Mouse (Mus musculus): Measurements from ENCODE around the gene Tmed2.
A peak's percentile ranks its signal among the peaks of the same experiment; 100 is the strongest.
"Not testable (repeated sequence)": the region's sequence is repeated elsewhere in the genome, so short reads cannot be mapped to it uniquely, and the experiment has no call there.

Gene Tmed2

GRCm38 (mm10) chr5:124528351-124528750 is 12.1 kb upstream of the Tmed2 start:
- DNase-seq (ENCODE audit: low spot score) = no peak

GRCm38 (mm10) chr5:124528791-124529190 is 11.7 kb upstream of the Tmed2 start:
- no peak for DNase-seq (ENCODE audit: low spot score)

GRCm38 (mm10) chr5:124529191-124529651 is 11.3 kb upstream of the Tmed2 start:
- DNase-seq (ENCODE audit: low spot score) = no peak

- no peak for DNase-seq (ENCODE audit: low spot score)
Measured at GRCm38 (mm10) chr5:124529697-124530096, 10.8 kb upstream of the Tmed2 start.

- DNase-seq (ENCODE audit: low spot score) = no peak
Measured at GRCm38 (mm10) chr5:124530655-124531582, 9.6 kb upstream of the Tmed2 start, which contains the start of gene Rilpl1. Gene Rilpl1 (minus strand): TSS chr5:124531391.

- no peak for DNase-seq (ENCODE audit: low spot score)
Measured at GRCm38 (mm10) chr5:124531583-124531930, 8.9 kb upstream of the Tmed2 start.

GRCm38 (mm10) chr5:124532451-124532850 is 8.0 kb upstream of the Tmed2 start:
- no peak for DNase-seq (ENCODE audit: low spot score)

GRCm38 (mm10) chr5:124535016-124535415 is 5.5 kb upstream of the Tmed2 start:
- no peak for DNase-seq (ENCODE audit: low spot score)

GRCm38 (mm10) chr5:124536776-124537175 is 3.7 kb upstream of the Tmed2 start:
- DNase-seq (ENCODE audit: low spot score) = no peak

- DNase-seq (ENCODE audit: low spot score) = peak; percentile 82
Measured at GRCm38 (mm10) chr5:124538813-124539792, 1.4 kb upstream of the Tmed2 start.

- DNase-seq (ENCODE audit: low spot score) = no peak
Measured at GRCm38 (mm10) chr5:124539905-124540304, 590 bp upstream of the Tmed2 start.

- DNase-seq (ENCODE audit: low spot score) = no peak
Measured at GRCm38 (mm10) chr5:124540905-124541601, 558 bp downstream of the Tmed2 start.

GRCm38 (mm10) chr5:124541602-124541973 is 1.1 kb downstream of the Tmed2 start:
- no peak for DNase-seq (ENCODE audit: low spot score)

GRCm38 (mm10) chr5:124550737-124551136 is 10.2 kb downstream of the Tmed2 start:
- DNase-seq (ENCODE audit: low spot score) = not testable (repeated sequence)

GRCm38 (mm10) chr5:124551349-124552093 is 11.0 kb downstream of the Tmed2 start:
- DNase-seq (ENCODE audit: low spot score) = not testable (repeated sequence)

- no peak for DNase-seq (ENCODE audit: low spot score)
Measured at GRCm38 (mm10) chr5:124552094-124552472, 11.6 kb downstream of the Tmed2 start.

- DNase-seq (ENCODE audit: low spot score) = no peak
Measured at GRCm38 (mm10) chr5:124552558-124553307, 12.2 kb downstream of the Tmed2 start, which contains the start of gene Ddx55. Gene Ddx55 (plus strand): TSS chr5:124552864.

GRCm38 (mm10) chr5:124553607-124554006 is 13.1 kb downstream of the Tmed2 start:
- DNase-seq (ENCODE audit: low spot score) = no peak

- DNase-seq (ENCODE audit: low spot score) = no peak
Measured at GRCm38 (mm10) chr5:124555145-124555544, 14.7 kb downstream of the Tmed2 start.

- DNase-seq (ENCODE audit: low spot score) = peak; percentile 29
Measured at GRCm38 (mm10) chr5:124571068-124571467, 30.6 kb downstream of the Tmed2 start.

All from layer of hippocampus, adult 9-10 months (tissue).